Comparison of ENCODE assay signal across 28 mouse cellular contexts in the genomic region with DNA sequence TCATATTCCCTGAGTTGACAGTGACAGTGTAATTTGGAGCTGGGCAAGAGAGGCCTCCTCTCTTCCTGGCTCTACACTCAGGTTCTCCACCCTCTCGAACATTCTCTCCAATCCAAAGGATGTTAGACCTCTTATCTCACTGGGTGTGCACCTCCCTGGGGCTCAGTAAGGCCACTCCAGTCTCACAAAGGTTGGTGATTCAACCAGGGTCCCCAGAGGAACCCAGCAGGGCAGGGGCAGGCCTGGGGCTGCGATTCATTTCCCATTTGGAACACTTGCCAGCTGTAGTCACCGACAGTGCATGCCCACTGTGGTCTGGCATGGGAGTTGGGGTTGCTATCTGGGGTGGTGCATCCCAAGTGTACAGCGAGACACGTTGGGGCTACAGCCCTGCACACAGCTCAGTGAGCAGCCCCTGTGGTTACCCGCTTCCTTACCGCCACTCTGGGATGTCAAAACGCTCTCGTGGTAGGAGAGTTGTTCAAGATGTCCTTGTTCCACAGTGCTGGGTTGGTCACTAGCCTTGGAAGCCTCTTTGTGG.
DNase-seq lines count a peak whose midpoint lies in the region; ATAC-seq and TF ChIP-seq lines count a peak whose summit lies in the region.
"Had no signal": no experiment of that assay in that cellular context is flagged by ENCODE, and none has a peak within 500 bp of the region (broad histone marks: within the 10 kb centered on the region; RNA-seq: fewer than 3 reads in every experiment).

No protein-coding gene starts in this region.

- H3K27ac ChIP-seq in gastrocnemius, adult 2 months, result no peak overlapping the region
- H3K27ac ChIP-seq in heart, embryonic 10.5 days, result no peak overlapping the region
- H3K27ac ChIP-seq: forebrain, embryonic 10.5 days; heart, embryonic 15.5 days; hindbrain, postnatal 0 days; kidney, embryonic 15.5 days; limb, embryonic 15.5 days; liver, embryonic 14.5 days; neural tube, embryonic 15.5 days had no signal

- H3K27me3 ChIP-seq in heart, embryonic 10.5 days (ENCODE audit: insufficient read depth, poor library complexity, severe bottlenecking), result peaks cover 23% of the 10 kb centered on the region
- H3K27me3 ChIP-seq: kidney, embryonic 15.5 days; limb, embryonic 15.5 days; neural tube, embryonic 15.5 days had no signal

- TF ChIP-seq CTCF in gastrocnemius, adult 2 months (IDR thresholded peaks at IDR 0.05), result no peak

- peaks cover 7% of the 10 kb centered on the region; the same call in 1 of the 2 replicates for H3K4me1 ChIP-seq in heart, embryonic 10.5 days
- H3K4me1 ChIP-seq: heart, embryonic 15.5 days had no signal

- no peaks in the 10 kb centered on the region for H3K36me3 ChIP-seq in heart, embryonic 10.5 days
- H3K36me3 ChIP-seq: forebrain, embryonic 10.5 days; heart, embryonic 15.5 days; kidney, embryonic 15.5 days; limb, embryonic 15.5 days; neural tube, embryonic 15.5 days had no signal

- 85% methylated on average over 9 of the region's 9 CpGs for WGBS in heart, embryonic 10.5 days

- intact Hi-C loops in gastrocnemius, adult 2 months (cut with DNase I), result no loop called here

- no peak overlapping the region for H3K4me3 ChIP-seq in gastrocnemius, adult 2 months
- no peak overlapping the region for H3K4me3 ChIP-seq in heart, embryonic 10.5 days
- H3K4me3 ChIP-seq: forebrain, embryonic 10.5 days; heart, embryonic 15.5 days; kidney, embryonic 15.5 days; limb, embryonic 15.5 days; neural tube, embryonic 15.5 days had no signal

- DNase-seq in gastrocnemius, adult 2 months, result peak; percentile 51
- DNase-seq in gastrocnemius, adult 18-20 months (ENCODE audit: low spot score), result no peak
- peak; percentile 84 for DNase-seq in 3134 (ENCODE audit: extremely low read depth, insufficient read length, low spot score)
- no peak for DNase-seq in heart, embryonic 10.5 days (ENCODE audit: low spot score)
- DNase-seq in cerebellum, adult 11 months, result no peak
- DNase-seq: adrenal gland, postnatal 14 days; B cell, adult 2 months; cerebellum, adult 8-10 months; cerebellum, postnatal 36 days; forebrain, postnatal 0 days; gastrocnemius, postnatal 36 days; heart, postnatal 4 days; kidney, postnatal 36 days; lung, embryonic 14.5 days; right cerebral cortex, adult 18-20 months; right cerebral cortex, postnatal 4 days; thymus, adult 2 months had no signal

- peaks cover 8% of the 10 kb centered on the region for H3K9me3 ChIP-seq in heart, embryonic 10.5 days
- H3K9me3 ChIP-seq: heart, embryonic 15.5 days; limb, embryonic 15.5 days had no signal

- ATAC-seq in common myeloid progenitor, adult 5-6 weeks (replicated peaks; ENCODE audit: low read depth, poor library complexity, severe bottlenecking), result peak; percentile 97
- peak; percentile 98 for ATAC-seq in megakaryocyte progenitor cell, adult 5-6 weeks (replicated peaks; ENCODE audit: poor library complexity)
- ATAC-seq: activated CD4-positive, CD25-positive, alpha-beta regulatory T cell, adult 4 months; forebrain, postnatal 0 days; hindbrain, postnatal 0 days; intestine, embryonic 16.5 days had no signal

Comparison
In these comparisons a context has a peak if more than half of its experiments do, and no peak if none do; other contexts are left out.
1. DNase-seq: peak in gastrocnemius, adult 2 months (single experiment) and 3134 (single experiment); none in gastrocnemius, adult 18-20 months (single experiment), heart, embryonic 10.5 days (single experiment) and cerebellum, adult 11 months (single experiment).